Mouse (Mus musculus) erythroblast, embryonic 14.5 days (primary cell): ENCODE data around the gene Fam198b.

Source experiments
- GATA1 ChIP-seq: IDR thresholded peaks from 2 replicates; pipeline ENCODE4 v1.6.1; 2012; ENCODE audit warnings: low read length, inconsistent platforms, mixed read lengths
- TAL1 ChIP-seq: IDR thresholded peaks from 3 replicates; pipeline ENCODE4 v1.6.1; 2012; ENCODE audit warnings: low read length, inconsistent platforms, mixed read lengths

DNA sequence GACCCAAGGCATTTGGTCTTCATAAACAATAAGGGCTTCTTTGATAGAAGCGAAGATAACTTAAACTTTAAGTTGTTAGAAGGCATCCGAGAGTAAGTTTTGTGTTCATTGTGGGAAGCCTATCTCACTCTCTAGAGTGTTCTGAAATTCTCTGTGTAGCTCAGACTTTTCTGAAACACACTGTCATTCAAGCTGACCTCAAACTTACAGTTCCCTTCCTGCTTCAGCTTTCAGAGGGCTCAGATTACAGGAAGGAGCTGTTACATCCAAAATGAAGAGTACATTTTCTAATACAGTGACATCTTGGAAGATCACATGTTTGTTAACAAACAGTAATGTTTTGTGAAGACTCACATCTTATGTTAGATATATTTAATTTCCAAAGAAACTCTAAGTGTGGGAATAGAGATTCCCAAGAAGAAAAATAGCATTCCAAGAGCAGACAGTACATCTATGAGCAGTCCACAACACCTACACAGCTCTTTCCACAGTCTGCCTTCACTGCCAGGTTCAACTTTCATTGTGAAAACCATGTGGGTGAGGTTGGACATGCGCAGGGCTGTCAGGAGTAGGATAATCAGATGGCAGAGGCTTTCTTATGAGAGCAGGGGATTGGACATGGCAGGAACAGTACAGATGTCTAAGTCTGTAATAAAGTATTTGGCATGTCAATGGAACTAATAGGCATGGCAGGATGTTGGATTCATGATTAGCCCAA is 52.6 kb downstream of the Fam198b start:
- TF ChIP-seq GATA1 (no peak), TAL1 (no peak)
